In genomic region chr13:62263392-62263791, GRCm38 (mm10) we compare ENCODE assay signal across 29 mouse cellular contexts.
DNase-seq lines count a peak whose midpoint lies in the region; ATAC-seq and TF ChIP-seq lines count a peak whose summit lies in the region.
"Had no signal": no experiment of that assay in that cellular context is flagged by ENCODE, and none has a peak within 500 bp of the region (broad histone marks: within the 10 kb centered on the region; RNA-seq: fewer than 3 reads in every experiment).

No protein-coding gene starts in this region.

- no peak for TF ChIP-seq EP300 in stomach, postnatal 0 days (optimal IDR thresholded peaks at IDR 0.05)

- TF ChIP-seq CTCF in stomach, postnatal 0 days (IDR thresholded peaks at IDR 0.05; ENCODE audit: low read depth) = no peak

- H3K27ac ChIP-seq in stomach, postnatal 0 days (replicated peaks) = no peak overlapping the region
- H3K27ac ChIP-seq: embryonic facial prominence, embryonic 13.5 days; embryonic facial prominence, embryonic 15.5 days; forebrain, embryonic 10.5 days; forebrain, embryonic 12.5 days had no signal

- no peaks in the 10 kb centered on the region for H3K27me3 ChIP-seq in stomach, postnatal 0 days (ENCODE audit: control insufficient read depth, insufficient read depth, low read length)
- H3K27me3 ChIP-seq: CH12.LX; embryonic facial prominence, embryonic 13.5 days; embryonic facial prominence, embryonic 15.5 days; forebrain, embryonic 12.5 days; Patski had no signal

- no peak overlapping the region for H3K4me2 ChIP-seq in stomach, postnatal 0 days (replicated peaks; ENCODE audit: low read depth)
- H3K4me2 ChIP-seq: embryonic facial prominence, embryonic 13.5 days; embryonic facial prominence, embryonic 15.5 days; forebrain, embryonic 12.5 days had no signal

- H3K9ac ChIP-seq in stomach, postnatal 0 days (ENCODE audit: low read length) = no peak overlapping the region
- H3K9ac ChIP-seq: embryonic facial prominence, embryonic 13.5 days; embryonic facial prominence, embryonic 15.5 days; forebrain, embryonic 12.5 days had no signal

- peak; percentile 5 for DNase-seq in testis, postnatal 14 days (ENCODE audit: low spot score)
- DNase-seq in testis, postnatal 10 days (ENCODE audit: low spot score) = no peak
- DNase-seq in ES-CJ7 (ENCODE audit: low read depth, low spot score) = peak; percentile 81
- peak; percentile 93 for DNase-seq in R1 (ENCODE audit: low read depth, low spot score)
- DNase-seq in cerebellum, adult 18-20 months = no peak
- no peak for DNase-seq in stomach, postnatal 0 days (ENCODE audit: low spot score)
- no peak for DNase-seq in frontal cortex, postnatal 36 days (ENCODE audit: low spot score in 2 of 2)
- DNase-seq: adrenal gland, adult 8-10 months; adrenal gland, postnatal 14 days; adrenal gland, postnatal 36 days; B cell, adult 2 months; cerebellum, adult 11-12 months; cerebellum, adult 8-10 months; cerebellum, adult 9-11 months; cerebellum, postnatal 14 days; cerebellum, postnatal 36 days; embryo, embryonic 11 days had no signal

- no peak for ATAC-seq in stomach, postnatal 0 days (ENCODE audit: low FRiP score, low TSS enrichment)
- ATAC-seq: activated CD4-positive, CD25-positive, alpha-beta regulatory T cell, adult 4 months; CD4-positive, CD25-positive, alpha-beta regulatory T cell, adult 4 months; forebrain, embryonic 14.5 days; forebrain, embryonic 16.5 days; Patski had no signal

- 83% methylated on average over 4 of the region's 4 CpGs for WGBS in stomach, postnatal 0 days

- no peaks in the 10 kb centered on the region for H3K9me3 ChIP-seq in stomach, postnatal 0 days (ENCODE audit: control insufficient read depth, low read length)

- no peaks in the 10 kb centered on the region for H3K4me1 ChIP-seq in stomach, postnatal 0 days (replicated peaks; ENCODE audit: control insufficient read depth, insufficient read depth)
- H3K4me1 ChIP-seq: embryonic facial prominence, embryonic 13.5 days; embryonic facial prominence, embryonic 15.5 days; forebrain, embryonic 10.5 days; forebrain, embryonic 12.5 days had no signal

- no peaks in the 10 kb centered on the region for H3K36me3 ChIP-seq in stomach, postnatal 0 days (ENCODE audit: control insufficient read depth, insufficient read depth, low read length)
- H3K36me3 ChIP-seq: embryonic facial prominence, embryonic 13.5 days; embryonic facial prominence, embryonic 15.5 days; forebrain, embryonic 10.5 days; forebrain, embryonic 12.5 days; G1E had no signal

- H3K4me3 ChIP-seq in stomach, postnatal 0 days (ENCODE audit: low read depth, low read length) = no peak overlapping the region
- H3K4me3 ChIP-seq: embryonic facial prominence, embryonic 13.5 days; embryonic facial prominence, embryonic 15.5 days; erythroblast, embryonic 14.5 days; forebrain, embryonic 10.5 days; forebrain, embryonic 12.5 days had no signal

Comparison
In these comparisons a context has a peak if more than half of its experiments do, and no peak if none do; other contexts are left out.
1. DNase-seq: peak in testis, postnatal 14 days (single experiment), ES-CJ7 (single experiment) and R1 (single experiment); none in testis, postnatal 10 days (single experiment), cerebellum, adult 18-20 months (0 of 2), stomach, postnatal 0 days (single experiment) and frontal cortex, postnatal 36 days (0 of 2).